Mouse (Mus musculus): ENCODE measurements at regions not wholly inside any gene's neighbourhood (a gene's known extent, or its start where the extent isn't known, plus 50 kb on each side); places are given as distances from the start of the nearest gene placed in this dataset.
"Not testable (repeated sequence)": the region's sequence is repeated elsewhere in the genome, so short reads cannot be mapped to it uniquely, and the experiment has no call there.

DNA sequence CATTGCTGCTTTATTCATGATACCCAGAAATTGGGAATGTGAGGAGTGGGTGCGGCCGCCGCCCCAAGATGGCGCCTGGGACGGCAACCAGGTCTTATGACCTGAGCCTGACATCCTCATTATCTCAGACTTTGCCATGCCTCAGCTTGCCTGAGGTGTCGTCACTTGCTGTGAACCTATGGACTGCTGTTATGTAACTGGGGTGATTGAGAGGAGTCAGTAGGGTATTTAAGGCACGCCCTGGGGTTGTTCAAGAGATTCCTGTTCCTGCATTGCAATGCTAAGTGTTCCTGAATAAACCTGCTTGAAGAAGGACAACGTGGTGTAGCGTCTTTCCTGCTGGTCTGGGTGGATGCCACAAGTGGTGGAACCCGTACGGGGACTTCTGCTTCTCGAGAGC lies 211.4 kb upstream of the Pou3f2 start:
- DNase-seq, result no peak

DNA sequence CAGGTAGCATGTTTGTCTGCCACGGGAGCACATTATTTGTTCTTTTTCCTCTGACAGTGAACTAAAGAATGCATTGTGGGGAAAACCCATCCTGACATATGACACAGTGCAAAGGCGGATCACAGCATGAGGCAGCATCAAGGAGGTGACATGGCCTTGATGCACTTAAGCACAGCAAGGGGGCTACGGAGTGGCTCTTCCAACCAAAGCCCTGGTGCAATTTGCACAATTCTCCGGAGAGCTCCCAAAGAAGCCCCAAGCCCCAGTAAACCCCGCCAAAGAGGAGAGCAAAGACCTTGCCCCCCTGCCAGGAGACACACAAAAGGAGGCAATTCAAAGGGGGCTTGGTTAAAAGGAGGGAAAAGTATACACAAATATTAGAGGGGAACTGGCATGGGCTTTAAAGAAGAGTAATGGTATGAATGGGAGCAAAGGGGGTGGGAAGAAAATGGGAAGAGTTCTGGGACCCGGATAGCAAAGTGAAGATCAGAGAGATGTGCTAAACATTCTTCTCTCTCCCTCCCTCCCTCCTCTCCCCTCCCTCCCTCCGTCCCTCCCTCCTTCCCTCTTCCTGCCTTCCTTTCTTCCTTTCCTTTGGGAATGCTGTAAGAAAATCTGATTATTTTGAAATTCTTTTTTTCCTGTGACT lies 179.7 kb upstream of the Pou3f2 start:
- DNase-seq, result peak in 1 of 2 experiments; percentile 7

DNA sequence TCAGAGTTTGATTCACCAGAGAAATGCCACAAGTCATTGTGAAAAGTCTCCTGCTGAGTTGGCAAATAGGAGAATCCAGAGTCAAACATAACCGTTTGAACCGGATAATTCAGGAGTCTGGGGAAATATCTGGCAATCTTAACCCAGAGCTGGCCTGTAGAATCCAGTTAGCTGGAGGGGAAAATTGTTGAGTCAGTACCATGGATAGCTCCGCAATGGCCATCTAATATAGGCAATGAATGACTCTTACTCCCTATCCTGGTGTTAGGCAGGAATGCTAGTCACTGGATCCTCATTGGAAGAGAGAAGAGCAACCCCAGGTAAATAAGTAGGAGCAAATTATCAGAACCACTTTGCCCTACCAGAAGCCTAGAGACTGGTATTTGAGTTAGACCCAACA lies 157.4 kb upstream of the Pou3f2 start:
- DNase-seq, result peak in 1 of 2 experiments; percentile 4

DNA sequence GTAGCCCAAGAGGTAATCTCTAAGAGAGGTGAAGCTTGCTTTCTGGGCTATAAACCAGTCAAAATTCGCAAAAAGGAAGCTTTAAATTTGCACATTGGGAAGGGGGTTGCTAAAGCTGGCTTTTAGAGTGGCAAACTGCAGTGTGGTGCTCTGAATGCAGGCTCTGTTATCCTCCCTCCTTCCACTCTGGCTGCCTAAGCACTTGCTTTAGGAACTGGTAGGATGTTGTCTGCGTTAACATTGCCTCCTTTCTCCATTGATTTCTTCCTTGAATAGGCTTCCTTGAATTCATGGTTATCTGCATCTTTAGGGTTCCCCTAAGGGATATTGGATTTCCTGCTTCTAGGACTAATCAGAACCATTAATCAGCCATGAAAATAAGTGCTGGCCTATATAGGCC lies 120.8 kb upstream of the Pou3f2 start:
- DNase-seq, result no peak

DNA sequence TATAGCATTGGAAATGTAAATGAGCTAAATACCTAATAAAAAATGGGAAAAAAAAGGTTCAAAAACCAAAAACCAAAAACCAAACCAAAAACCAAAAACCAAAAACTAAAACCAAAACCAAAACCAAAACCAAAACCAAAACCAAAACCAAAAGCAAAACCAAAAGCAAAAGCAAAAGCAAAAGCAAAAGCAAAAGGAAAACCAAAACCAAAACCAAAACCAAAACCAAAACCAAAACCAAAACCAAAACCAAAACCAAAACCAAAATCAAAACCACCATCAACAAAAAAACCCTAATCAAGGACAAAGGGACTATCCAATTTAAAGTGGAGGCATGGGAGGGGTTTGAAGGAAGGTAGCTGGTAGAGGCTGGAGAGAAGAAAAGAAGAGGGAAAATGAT lies 114.0 kb upstream of the Pou3f2 start:
- DNase-seq, result not testable (repeated sequence)

DNA sequence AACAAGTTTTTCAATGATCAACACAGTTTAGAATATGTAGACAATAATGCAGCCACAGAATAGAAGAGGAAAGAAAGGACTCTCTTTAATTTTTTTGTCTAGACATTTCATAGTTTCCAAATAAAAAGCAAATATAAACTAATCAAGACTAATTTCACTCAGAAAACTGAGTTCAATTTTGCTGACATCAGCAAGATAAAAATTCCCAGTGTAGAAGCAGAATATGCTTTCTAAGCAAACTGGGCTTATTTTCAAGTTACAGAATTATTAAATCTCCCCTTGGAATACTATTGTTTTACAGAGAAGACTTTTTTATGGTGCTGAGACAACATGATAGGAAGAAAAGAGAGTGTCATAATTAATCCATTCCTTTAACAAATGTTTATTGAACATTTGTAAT lies 99.0 kb upstream of the Pou3f2 start:
- DNase-seq, result no peak

DNA sequence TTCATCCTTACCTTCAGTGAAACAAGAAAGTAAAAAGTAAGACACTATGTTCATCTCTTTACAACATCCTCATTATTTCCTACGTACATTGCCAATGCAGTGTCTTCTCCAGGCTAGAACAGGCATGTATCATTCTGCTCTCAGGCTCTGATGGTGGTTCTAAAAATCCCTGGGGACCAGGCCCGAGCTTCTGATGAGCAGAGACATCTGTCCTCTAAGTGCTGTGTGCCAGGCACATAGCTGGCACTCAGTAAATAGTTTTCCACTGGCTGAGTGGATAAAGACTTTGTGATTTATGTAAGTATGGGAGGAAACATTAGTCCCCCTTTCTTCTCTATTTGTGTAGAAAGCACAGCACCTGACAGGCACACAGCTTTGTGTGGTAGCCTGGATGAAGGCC lies 77.8 kb upstream of the Pou3f2 start:
- DNase-seq, result peak; percentile 20 to 52

DNA sequence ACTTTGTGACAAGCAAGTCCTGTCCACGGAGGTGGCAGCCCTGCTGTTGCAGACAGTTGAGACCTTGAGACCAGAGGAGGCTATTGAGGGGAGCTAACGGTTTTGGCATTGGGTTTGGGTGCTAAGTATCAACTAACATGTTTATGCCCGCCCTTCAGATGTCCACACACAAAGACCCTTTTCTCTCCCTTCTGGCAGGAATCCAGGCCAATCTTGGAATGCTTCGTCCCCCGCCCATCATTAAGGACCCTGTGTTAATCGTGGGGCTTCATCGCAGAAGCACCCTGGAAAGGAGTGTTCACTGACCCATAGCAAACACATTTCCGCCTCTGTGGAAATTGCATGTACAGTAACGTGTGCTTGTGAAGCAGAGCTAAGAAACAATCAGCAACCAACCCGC lies 76.4 kb upstream of the Pou3f2 start:
- DNase-seq, result peak; percentile 27 to 37

All from cerebellum, postnatal 10 days (tissue).